Mouse (Mus musculus) forebrain, embryonic 10.5 days (tissue): ENCODE measurements around the gene Crkl. TPM values are rescaled to one million over a fixed set of nuclear protein-coding genes. Genes with fewer than 3 reads are reported as not detected.

Experiments used
- DNase-seq: peaks from one replicate; pipeline ENCODE4 v3.0.0-alpha.2; 2017; ENCODE audit warnings: low spot score; ENCODE audit errors: extremely low spot score
- H3K27ac ChIP-seq: fragments of 300-500 bp; sonication (generic); 2 replicates; pipeline ENCODE4 v1.5.1; 2016; ENCODE audit warnings: mild to moderate bottlenecking
- H3K27me3 ChIP-seq: fragments of 300-500 bp; sonication (generic); 2 replicates; pipeline ENCODE4 v1.6.1; 2016; ENCODE audit warnings: mild to moderate bottlenecking; ENCODE audit not compliant: poor library complexity, severe bottlenecking
- H3K36me3 ChIP-seq: fragments of 300-500 bp; sonication (generic); replicated peaks from 2 replicates; pipeline ENCODE4 v1.6.1; 2016; ENCODE audit warnings: mild to moderate bottlenecking, moderate library complexity
- H3K4me1 ChIP-seq: fragments of 300-500 bp; sonication (generic); 2 replicates; pipeline ENCODE4 v1.6.1; 2016
- H3K4me3 ChIP-seq: fragments of 300-500 bp; sonication (generic); 2 replicates; pipeline ENCODE4 v1.5.1; 2016; ENCODE audit warnings: mild to moderate bottlenecking, moderate library complexity
- H3K9me3 ChIP-seq: fragments of 300-500 bp; sonication (generic); 2 replicates; pipeline ENCODE4 v1.6.1; 2016; ENCODE audit warnings: mild to moderate bottlenecking, moderate library complexity
- WGBS: fragments of 180-500 bp; shearing (Covaris S2); methylation state at CpG from one replicate; pipeline ENCODE4 v1.1.7; 2016; 5-methylcytosine and 5-hydroxymethylcytosine counted together
- polyA plus RNA-seq: library from polyadenylated mRNA; unstranded; fragments of >200 nt; fragmentation: Nextera tagmentation; extraction: Ambion mirVana; gene quantifications from 2 replicates; pipeline ENCODE4 v1.2.1, GENCODE M21; 2016

The Crkl gene
- polyA plus RNA-seq, 1 experiment from 2014 or later: 72.9 TPM

- 84% methylated on average over 2 of the region's 2 CpGs for WGBS
- H3K36me3 ChIP-seq: peaks cover 98% of the 10 kb centered on the region
- DNase-seq: no peak
Observed at GRCm38 (mm10) chr16:17518910-17519309, 67.1 kb downstream of the Crkl start.

GRCm38 (mm10) chr16:17524156-17524555 lies 72.4 kb downstream of the Crkl start:
- H3K4me3 ChIP-seq: no peak overlapping the region
- no peak for DNase-seq
- peaks cover 3% of the 10 kb centered on the region; the same call in 1 of the 2 replicates for H3K4me1 ChIP-seq
- H3K27me3 ChIP-seq: no peaks in the 10 kb centered on the region
- H3K27ac ChIP-seq: no peak overlapping the region
- 91% methylated on average over 11 of the region's 11 CpGs for WGBS
- H3K9me3 ChIP-seq: no peaks in the 10 kb centered on the region
- H3K36me3 ChIP-seq: peaks cover 98% of the 10 kb centered on the region

More at GRCm38 (mm10) chr16:17518910-17519309, 67.1 kb downstream of the Crkl start:
- no peaks in the 10 kb centered on the region for H3K27me3 ChIP-seq
- no peak overlapping the region for H3K27ac ChIP-seq
- H3K4me1 ChIP-seq: no peaks in the 10 kb centered on the region
- no peaks in the 10 kb centered on the region for H3K9me3 ChIP-seq
- H3K4me3 ChIP-seq: no peak overlapping the region

- peaks cover 16% of the 10 kb centered on the region for H3K4me1 ChIP-seq
- no peaks in the 10 kb centered on the region for H3K9me3 ChIP-seq
- H3K4me3 ChIP-seq: no peak overlapping the region
- H3K36me3 ChIP-seq: peaks cover 87% of the 10 kb centered on the region
- H3K27ac ChIP-seq: no peak overlapping the region
- no peaks in the 10 kb centered on the region for H3K27me3 ChIP-seq
- no peak for DNase-seq
- 86% methylated on average over 3 of the region's 3 CpGs for WGBS
Observed at GRCm38 (mm10) chr16:17525524-17525923, 73.7 kb downstream of the Crkl start.

GRCm38 (mm10) chr16:17526223-17526622 lies 74.4 kb downstream of the Crkl start:
- Histone ChIP-seq H3K27me3 (no peaks in the 10 kb centered on the region), H3K4me3 (no peak overlapping the region), H3K9me3 (no peaks in the 10 kb centered on the region), H3K36me3 (peaks cover 80% of the 10 kb centered on the region), H3K27ac (no peak overlapping the region), H3K4me1 (peaks cover 17% of the 10 kb centered on the region)
- no peak for DNase-seq
- 90% methylated on average over 6 of the region's 6 CpGs for WGBS

- DNase-seq: no peak
- Histone ChIP-seq H3K36me3 (peaks cover 66% of the 10 kb centered on the region), H3K4me3 (no peak overlapping the region), H3K9me3 (no peaks in the 10 kb centered on the region), H3K4me1 (peaks cover 27% of the 10 kb centered on the region), H3K27me3 (no peaks in the 10 kb centered on the region), H3K27ac (no peak overlapping the region)
Observed at GRCm38 (mm10) chr16:17527606-17528005, 75.8 kb downstream of the Crkl start.

GRCm38 (mm10) chr16:17528276-17528675 lies 76.5 kb downstream of the Crkl start:
- no peak for DNase-seq
- 93% methylated on average over 13 of the region's 13 CpGs for WGBS
- no peak overlapping the region for H3K4me3 ChIP-seq
- H3K27ac ChIP-seq: no peak overlapping the region
- no peaks in the 10 kb centered on the region for H3K27me3 ChIP-seq
- H3K9me3 ChIP-seq: no peaks in the 10 kb centered on the region
- H3K36me3 ChIP-seq: peaks cover 59% of the 10 kb centered on the region
- H3K4me1 ChIP-seq: peaks cover 27% of the 10 kb centered on the region

- Histone ChIP-seq H3K36me3 (peaks cover 43% of the 10 kb centered on the region), H3K27ac (peak overlapping the region; percentile 92), H3K27me3 (no peaks in the 10 kb centered on the region), H3K9me3 (no peaks in the 10 kb centered on the region), H3K4me1 (peaks cover 27% of the 10 kb centered on the region), H3K4me3 (peak overlapping the region; percentile 69)
- 17% methylated on average over 17 of the region's 17 CpGs for WGBS
- peak; percentile 23 for DNase-seq
Observed at GRCm38 (mm10) chr16:17529981-17530586, 78.3 kb downstream of the Crkl start.

GRCm38 (mm10) chr16:17530640-17531288 lies 79.0 kb downstream of the Crkl start, which contains the start of gene Thap7:
Thap7 (minus strand) TSS chr16:17531136.
- DNase-seq: peak; percentile 97
- no peaks in the 10 kb centered on the region for H3K27me3 ChIP-seq
- peaks cover 27% of the 10 kb centered on the region for H3K4me1 ChIP-seq
- peak within 1 kb of the TSS; percentile 69 for H3K4me3 ChIP-seq
- WGBS: under 1% methylated on average over 67 of the region's 67 CpGs
- H3K9me3 ChIP-seq: no peaks in the 10 kb centered on the region
- peak within 1 kb of the TSS; percentile 92 for H3K27ac ChIP-seq
- peaks cover 36% of the 10 kb centered on the region for H3K36me3 ChIP-seq

- peaks cover 21% of the 10 kb centered on the region for H3K36me3 ChIP-seq
- no peak for DNase-seq
- H3K27ac ChIP-seq: no peak overlapping the region
- no peaks in the 10 kb centered on the region for H3K27me3 ChIP-seq
- peaks cover 3% of the 10 kb centered on the region; the same call in 1 of the 2 replicates for H3K9me3 ChIP-seq
- WGBS: 51% methylated on average over 4 of the region's 4 CpGs
- H3K4me1 ChIP-seq: peaks cover 27% of the 10 kb centered on the region
- H3K4me3 ChIP-seq: peak overlapping the region; percentile 69; the same call in 1 of the 2 replicates
Observed at GRCm38 (mm10) chr16:17532271-17532670, 80.5 kb downstream of the Crkl start.

GRCm38 (mm10) chr16:17532676-17533329 lies 81.0 kb downstream of the Crkl start:
- peaks cover 3% of the 10 kb centered on the region; the same call in 1 of the 2 replicates for H3K9me3 ChIP-seq
- no peaks in the 10 kb centered on the region for H3K27me3 ChIP-seq
- no peak overlapping the region for H3K27ac ChIP-seq
- peaks cover 27% of the 10 kb centered on the region for H3K4me1 ChIP-seq
- 69% methylated on average over 14 of the region's 14 CpGs for WGBS
- H3K4me3 ChIP-seq: no peak overlapping the region
- H3K36me3 ChIP-seq: peaks cover 16% of the 10 kb centered on the region
- DNase-seq: no peak

- peaks cover 3% of the 10 kb centered on the region; the same call in 1 of the 2 replicates for H3K9me3 ChIP-seq
- peaks cover 8% of the 10 kb centered on the region for H3K4me1 ChIP-seq
- 89% methylated on average over 3 of the region's 3 CpGs for WGBS
- H3K4me3 ChIP-seq: no peak overlapping the region
- no peak for DNase-seq
- no peaks in the 10 kb centered on the region for H3K36me3 ChIP-seq
- H3K27ac ChIP-seq: no peak overlapping the region
- H3K27me3 ChIP-seq: no peaks in the 10 kb centered on the region
Observed at GRCm38 (mm10) chr16:17536584-17536983, 84.8 kb downstream of the Crkl start.
